Mouse (Mus musculus) megakaryocyte, embryonic 14.5 days (primary cell): ENCODE measurements at regions not wholly inside any gene's neighbourhood (a gene's known extent, or its start where the extent isn't known, plus 50 kb on each side); places are given as distances from the start of the nearest gene placed in this dataset.

Source experiments
- H3K27me3 ChIP-seq: replicated peaks from 2 replicates; pipeline ENCODE3; 2012; ENCODE audit warnings: inconsistent platforms
- H3K36me3 ChIP-seq: replicated peaks from 2 replicates; pipeline ENCODE3; 2012; ENCODE audit warnings: low read length, inconsistent platforms, mixed read lengths
- H3K4me1 ChIP-seq: 2 replicates; pipeline ENCODE4 v1.6.1; 2012; ENCODE audit warnings: inconsistent platforms
- H3K4me3 ChIP-seq: replicated peaks from 2 replicates; pipeline ENCODE3; 2012; ENCODE audit warnings: moderate library complexity, mild to moderate bottlenecking, inconsistent platforms
- H3K9me3 ChIP-seq: 2 replicates; pipeline ENCODE4 v1.6.1; 2012; ENCODE audit warnings: inconsistent platforms
- FLI1 ChIP-seq: IDR thresholded peaks from 2 replicates; pipeline ENCODE4 v1.6.1; 2012; ENCODE audit warnings: low read length, inconsistent platforms, mixed read lengths
- GATA1 ChIP-seq: IDR thresholded peaks from 3 replicates; pipeline ENCODE4 v1.6.1; 2012; ENCODE audit warnings: mixed read lengths, low read length, inconsistent platforms, borderline replicate concordance

- H3K4me3 ChIP-seq, result no peak overlapping the region
- H3K4me1 ChIP-seq, result no peaks in the 10 kb centered on the region
- H3K9me3 ChIP-seq, result no peaks in the 10 kb centered on the region
- H3K36me3 ChIP-seq, result no peaks in the 10 kb centered on the region
- H3K27me3 ChIP-seq, result no peaks in the 10 kb centered on the region
- no peak for TF ChIP-seq FLI1
- TF ChIP-seq GATA1, result no peak
These were observed 99.1 kb downstream of the Rnd3 start for GRCm38 (mm10) chr2:51049834-51050170.

GRCm38 (mm10) chr2:51049101-51049833 is 99.6 kb downstream of the Rnd3 start:
- Histone ChIP-seq H3K9me3 (no peaks in the 10 kb centered on the region), H3K27me3 (no peaks in the 10 kb centered on the region), H3K4me1 (no peaks in the 10 kb centered on the region), H3K36me3 (no peaks in the 10 kb centered on the region), H3K4me3 (no peak overlapping the region)
- TF ChIP-seq GATA1, result no peak
- TF ChIP-seq FLI1, result no peak

- H3K9me3 ChIP-seq, result no peaks in the 10 kb centered on the region
- no peaks in the 10 kb centered on the region for H3K36me3 ChIP-seq
- no peaks in the 10 kb centered on the region for H3K27me3 ChIP-seq
- H3K4me3 ChIP-seq, result no peak overlapping the region
- TF ChIP-seq GATA1 (no peak), FLI1 (no peak)
- H3K4me1 ChIP-seq, result no peaks in the 10 kb centered on the region
These were observed 101.4 kb downstream of the Rnd3 start for GRCm38 (mm10) chr2:51047520-51047919.

GRCm38 (mm10) chr2:51045626-51046025 is 103.3 kb downstream of the Rnd3 start:
- Histone ChIP-seq H3K9me3 (no peaks in the 10 kb centered on the region), H3K36me3 (no peaks in the 10 kb centered on the region), H3K4me1 (no peaks in the 10 kb centered on the region), H3K4me3 (no peak overlapping the region), H3K27me3 (no peaks in the 10 kb centered on the region)
- TF ChIP-seq FLI1, result no peak
- no peak for TF ChIP-seq GATA1

GRCm38 (mm10) chr2:51041101-51041500 is 107.8 kb downstream of the Rnd3 start:
- H3K9me3 ChIP-seq, result no peaks in the 10 kb centered on the region
- H3K4me1 ChIP-seq, result no peaks in the 10 kb centered on the region
- no peak overlapping the region for H3K4me3 ChIP-seq
- TF ChIP-seq GATA1 (no peak), FLI1 (no peak)
- no peaks in the 10 kb centered on the region for H3K36me3 ChIP-seq
- no peaks in the 10 kb centered on the region for H3K27me3 ChIP-seq

- H3K27me3 ChIP-seq, result no peaks in the 10 kb centered on the region
- H3K36me3 ChIP-seq, result no peaks in the 10 kb centered on the region
- no peaks in the 10 kb centered on the region for H3K9me3 ChIP-seq
- no peak for TF ChIP-seq GATA1
- TF ChIP-seq FLI1, result no peak
- no peak overlapping the region for H3K4me3 ChIP-seq
- H3K4me1 ChIP-seq, result no peaks in the 10 kb centered on the region
These were observed 110.2 kb downstream of the Rnd3 start for GRCm38 (mm10) chr2:51038685-51039084.

- Histone ChIP-seq H3K4me3 (no peak overlapping the region), H3K27me3 (peaks cover 2% of the 10 kb centered on the region), H3K36me3 (no peaks in the 10 kb centered on the region), H3K9me3 (0 out of 2 replicates have a peak, but pooled peaks cover 2% of the 10 kb centered on the region), H3K4me1 (no peaks in the 10 kb centered on the region)
- no peak for TF ChIP-seq GATA1
- no peak for TF ChIP-seq FLI1
These were observed 111.9 kb downstream of the Rnd3 start for GRCm38 (mm10) chr2:51036995-51037394.

DNA sequence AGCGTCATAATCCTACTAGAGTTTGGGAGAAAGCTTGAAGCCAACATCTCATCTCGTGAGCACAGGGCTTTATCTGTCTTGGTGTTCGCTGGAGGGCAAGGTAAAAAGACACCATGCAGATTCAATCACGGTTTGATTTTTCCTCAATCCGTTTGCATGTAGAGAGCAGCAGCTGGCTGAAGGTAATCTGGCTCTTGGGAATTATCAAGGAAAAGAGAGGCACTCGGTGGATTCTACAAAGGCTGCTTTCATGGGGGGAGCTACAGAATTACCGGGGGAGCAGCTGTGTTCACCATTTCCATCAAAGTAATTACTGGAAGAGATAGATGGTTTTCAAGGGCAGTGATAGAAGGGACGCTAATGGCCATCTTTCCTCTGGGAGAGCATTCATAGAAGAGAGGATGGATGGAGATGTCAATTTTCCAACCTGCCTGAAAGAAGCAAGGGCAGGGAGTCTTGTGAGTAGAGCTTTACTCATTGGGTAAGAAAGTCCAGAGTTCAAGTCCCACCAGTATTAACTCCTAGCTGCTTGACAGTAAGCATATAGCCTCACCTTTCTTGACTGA is 112.6 kb downstream of the Rnd3 start:
- H3K36me3 ChIP-seq, result no peaks in the 10 kb centered on the region
- TF ChIP-seq FLI1 (no peak), GATA1 (no peak)
- H3K4me3 ChIP-seq, result no peak overlapping the region
- H3K9me3 ChIP-seq, result 0 out of 2 replicates have a peak, but pooled peaks cover 2% of the 10 kb centered on the region
- H3K27me3 ChIP-seq, result peaks cover 2% of the 10 kb centered on the region
- no peaks in the 10 kb centered on the region for H3K4me1 ChIP-seq

- no peaks in the 10 kb centered on the region for H3K36me3 ChIP-seq
- TF ChIP-seq FLI1, result no peak
- no peak for TF ChIP-seq GATA1
- H3K27me3 ChIP-seq, result peaks cover 2% of the 10 kb centered on the region
- H3K9me3 ChIP-seq, result 0 out of 2 replicates have a peak, but pooled peaks cover 2% of the 10 kb centered on the region
- H3K4me1 ChIP-seq, result no peaks in the 10 kb centered on the region
- no peak overlapping the region for H3K4me3 ChIP-seq
These were observed 115.0 kb downstream of the Rnd3 start for GRCm38 (mm10) chr2:51033881-51034280.

- Histone ChIP-seq H3K4me1 (no peaks in the 10 kb centered on the region), H3K36me3 (no peaks in the 10 kb centered on the region), H3K4me3 (no peak overlapping the region), H3K27me3 (no peaks in the 10 kb centered on the region), H3K9me3 (peaks cover 10% of the 10 kb centered on the region)
- TF ChIP-seq FLI1 (no peak), GATA1 (no peak)
These were observed 126.4 kb downstream of the Rnd3 start for GRCm38 (mm10) chr2:51022479-51022878.
